Mouse (Mus musculus): ENCODE results near the gene Mindy3. TPM values are rescaled to one million over a fixed set of nuclear protein-coding genes. Genes with fewer than 3 reads are reported as not detected.

Gene Mindy3
- polyA plus RNA-seq, 1 experiment from 2014 or later = 31.7 TPM

GRCm38 (mm10) chr2:12327216-12327615, 92.1 kb downstream of the Mindy3 start:
- Histone ChIP-seq H3K9ac (no peak overlapping the region), H3K4me2 (peak overlapping the region; percentile 70), H3K4me3 (peak overlapping the region; percentile 45), H3K36me3 (no peaks in the 10 kb centered on the region), H3K4me1 (replicated peaks) (peaks cover 17% of the 10 kb centered on the region), H3K27ac (ENCODE audit: poor library complexity, severe bottlenecking) (no peak overlapping the region), H3K9me3 (replicated peaks) (no peaks in the 10 kb centered on the region), H3K27me3 (replicated peaks) (no peaks in the 10 kb centered on the region)
- 13% methylated on average over 10 of the region's 10 CpGs for WGBS
- peak; percentile 73 for ATAC-seq (ENCODE audit: insufficient number of reproducible peaks, low FRiP score)

GRCm38 (mm10) chr2:12325868-12326267, 93.4 kb downstream of the Mindy3 start:
- H3K9ac ChIP-seq = no peak overlapping the region
- no peak overlapping the region for H3K4me2 ChIP-seq
- ATAC-seq (ENCODE audit: insufficient number of reproducible peaks, low FRiP score) = no peak
- no peak overlapping the region for H3K4me3 ChIP-seq
- no peaks in the 10 kb centered on the region for H3K27me3 ChIP-seq (replicated peaks)
- no peaks in the 10 kb centered on the region for H3K9me3 ChIP-seq (replicated peaks)
- peaks cover 17% of the 10 kb centered on the region for H3K4me1 ChIP-seq (replicated peaks)
- 70% methylated on average over 2 of the region's 2 CpGs for WGBS
- no peak overlapping the region for H3K27ac ChIP-seq (ENCODE audit: poor library complexity, severe bottlenecking)
- H3K36me3 ChIP-seq = no peaks in the 10 kb centered on the region

- peak; percentile 68 for ATAC-seq (ENCODE audit: insufficient number of reproducible peaks, low FRiP score)
- no peaks in the 10 kb centered on the region for H3K36me3 ChIP-seq
- H3K27me3 ChIP-seq (replicated peaks) = no peaks in the 10 kb centered on the region
- H3K27ac ChIP-seq (ENCODE audit: poor library complexity, severe bottlenecking) = peak overlapping the region; percentile 36; the same call in 1 of the 2 replicates
- H3K4me3 ChIP-seq = no peak overlapping the region
- no peak overlapping the region for H3K9ac ChIP-seq
- WGBS = 55% methylated on average over 6 of the region's 6 CpGs
- no peaks in the 10 kb centered on the region for H3K9me3 ChIP-seq (replicated peaks)
- H3K4me1 ChIP-seq (replicated peaks) = peaks cover 17% of the 10 kb centered on the region
- no peak overlapping the region for H3K4me2 ChIP-seq
These were observed 93.9 kb downstream of the Mindy3 start for GRCm38 (mm10) chr2:12325417-12325816.

GRCm38 (mm10) chr2:12320914-12321313, 98.4 kb downstream of the Mindy3 start:
- Histone ChIP-seq H3K9me3 (replicated peaks) (no peaks in the 10 kb centered on the region), H3K27me3 (replicated peaks) (no peaks in the 10 kb centered on the region), H3K27ac (ENCODE audit: poor library complexity, severe bottlenecking) (no peak overlapping the region), H3K4me1 (replicated peaks) (0 out of 2 replicates have a peak, but pooled peaks cover 5% of the 10 kb centered on the region), H3K36me3 (no peaks in the 10 kb centered on the region), H3K4me3 (no peak overlapping the region), H3K4me2 (no peak overlapping the region), H3K9ac (no peak overlapping the region)
- WGBS = 84% methylated on average over 4 of the region's 4 CpGs
- no peak for ATAC-seq (ENCODE audit: insufficient number of reproducible peaks, low FRiP score)

GRCm38 (mm10) chr2:12318715-12319114, 100.6 kb downstream of the Mindy3 start:
- no peak overlapping the region for H3K4me2 ChIP-seq
- H3K9ac ChIP-seq = no peak overlapping the region
- 83% methylated on average over 3 of the region's 3 CpGs for WGBS
- no peak overlapping the region for H3K4me3 ChIP-seq
- H3K27ac ChIP-seq (ENCODE audit: poor library complexity, severe bottlenecking) = no peak overlapping the region
- 0 out of 2 replicates have a peak, but pooled peaks cover 5% of the 10 kb centered on the region for H3K4me1 ChIP-seq (replicated peaks)
- no peak for ATAC-seq (ENCODE audit: insufficient number of reproducible peaks, low FRiP score)
- H3K9me3 ChIP-seq (replicated peaks) = no peaks in the 10 kb centered on the region
- no peaks in the 10 kb centered on the region for H3K27me3 ChIP-seq (replicated peaks)
- no peaks in the 10 kb centered on the region for H3K36me3 ChIP-seq

GRCm38 (mm10) chr2:12318036-12318435, 101.2 kb downstream of the Mindy3 start:
- no peak overlapping the region for H3K27ac ChIP-seq (ENCODE audit: poor library complexity, severe bottlenecking)

GRCm38 (mm10) chr2:12317343-12317742, 101.9 kb downstream of the Mindy3 start:
- Histone ChIP-seq H3K36me3 (no peaks in the 10 kb centered on the region), H3K4me2 (no peak overlapping the region), H3K9ac (no peak overlapping the region), H3K9me3 (replicated peaks) (no peaks in the 10 kb centered on the region), H3K4me3 (no peak overlapping the region), H3K4me1 (replicated peaks) (0 out of 2 replicates have a peak, but pooled peaks cover 5% of the 10 kb centered on the region), H3K27ac (ENCODE audit: poor library complexity, severe bottlenecking) (no peak overlapping the region), H3K27me3 (replicated peaks) (no peaks in the 10 kb centered on the region)
- 78% methylated on average over 5 of the region's 5 CpGs for WGBS
- no peak for ATAC-seq (ENCODE audit: insufficient number of reproducible peaks, low FRiP score)

More at GRCm38 (mm10) chr2:12318036-12318435, 101.2 kb downstream of the Mindy3 start:
- Histone ChIP-seq H3K4me3 (no peak overlapping the region), H3K27me3 (replicated peaks) (no peaks in the 10 kb centered on the region), H3K4me1 (replicated peaks) (0 out of 2 replicates have a peak, but pooled peaks cover 5% of the 10 kb centered on the region), H3K36me3 (no peaks in the 10 kb centered on the region), H3K9ac (no peak overlapping the region), H3K4me2 (no peak overlapping the region), H3K9me3 (replicated peaks) (no peaks in the 10 kb centered on the region)
- ATAC-seq (ENCODE audit: insufficient number of reproducible peaks, low FRiP score) = no peak
- 90% methylated on average over 4 of the region's 4 CpGs for WGBS

GRCm38 (mm10) chr2:12316361-12316760, 102.9 kb downstream of the Mindy3 start:
- Histone ChIP-seq H3K36me3 (no peaks in the 10 kb centered on the region), H3K27ac (ENCODE audit: poor library complexity, severe bottlenecking) (no peak overlapping the region), H3K27me3 (replicated peaks) (no peaks in the 10 kb centered on the region), H3K4me3 (no peak overlapping the region), H3K4me1 (replicated peaks) (0 out of 2 replicates have a peak, but pooled peaks cover 5% of the 10 kb centered on the region), H3K9ac (no peak overlapping the region), H3K9me3 (replicated peaks) (no peaks in the 10 kb centered on the region), H3K4me2 (no peak overlapping the region)
- ATAC-seq (ENCODE audit: insufficient number of reproducible peaks, low FRiP score) = no peak
- 34% methylated on average over 7 of the region's 7 CpGs for WGBS

GRCm38 (mm10) chr2:12314028-12314427, 105.2 kb downstream of the Mindy3 start:
- 74% methylated on average over 6 of the region's 6 CpGs for WGBS
- Histone ChIP-seq H3K27ac (ENCODE audit: poor library complexity, severe bottlenecking) (no peak overlapping the region), H3K9me3 (replicated peaks) (no peaks in the 10 kb centered on the region), H3K4me2 (no peak overlapping the region), H3K27me3 (replicated peaks) (no peaks in the 10 kb centered on the region), H3K4me1 (replicated peaks) (0 out of 2 replicates have a peak, but pooled peaks cover 5% of the 10 kb centered on the region), H3K36me3 (no peaks in the 10 kb centered on the region), H3K9ac (no peak overlapping the region), H3K4me3 (no peak overlapping the region)
- no peak for ATAC-seq (ENCODE audit: insufficient number of reproducible peaks, low FRiP score)

- H3K27me3 ChIP-seq (replicated peaks) = no peaks in the 10 kb centered on the region
- H3K27ac ChIP-seq (ENCODE audit: poor library complexity, severe bottlenecking) = no peak overlapping the region
- H3K4me3 ChIP-seq = no peak overlapping the region
- no peaks in the 10 kb centered on the region for H3K36me3 ChIP-seq
- no peaks in the 10 kb centered on the region for H3K9me3 ChIP-seq (replicated peaks)
- H3K4me1 ChIP-seq (replicated peaks) = peaks cover 5% of the 10 kb centered on the region; the same call in 1 of the 2 replicates
- ATAC-seq (ENCODE audit: insufficient number of reproducible peaks, low FRiP score) = no peak
- H3K4me2 ChIP-seq = no peak overlapping the region
- no peak overlapping the region for H3K9ac ChIP-seq
These were observed 110.8 kb downstream of the Mindy3 start for GRCm38 (mm10) chr2:12308466-12308865.

GRCm38 (mm10) chr2:12307311-12307710, 112.0 kb downstream of the Mindy3 start:
- Histone ChIP-seq H3K9ac (no peak overlapping the region), H3K27ac (ENCODE audit: poor library complexity, severe bottlenecking) (no peak overlapping the region), H3K4me2 (no peak overlapping the region), H3K9me3 (replicated peaks) (no peaks in the 10 kb centered on the region), H3K36me3 (no peaks in the 10 kb centered on the region), H3K4me1 (replicated peaks) (peaks cover 5% of the 10 kb centered on the region; the same call in 1 of the 2 replicates), H3K4me3 (no peak overlapping the region), H3K27me3 (replicated peaks) (no peaks in the 10 kb centered on the region)
- ATAC-seq (ENCODE audit: insufficient number of reproducible peaks, low FRiP score) = no peak

GRCm38 (mm10) chr2:12305064-12305650, 114.1 kb downstream of the Mindy3 start:
- H3K4me3 ChIP-seq = no peak overlapping the region
- peaks cover 15% of the 10 kb centered on the region for H3K4me1 ChIP-seq (replicated peaks)
- no peak overlapping the region for H3K4me2 ChIP-seq
- H3K9me3 ChIP-seq (replicated peaks) = no peaks in the 10 kb centered on the region
- H3K36me3 ChIP-seq = no peaks in the 10 kb centered on the region
- ATAC-seq (ENCODE audit: insufficient number of reproducible peaks, low FRiP score) = no peak
- peaks cover 7% of the 10 kb centered on the region for H3K27me3 ChIP-seq (replicated peaks)
- 67% methylated on average over 9 of the region's 9 CpGs for WGBS
- no peak overlapping the region for H3K9ac ChIP-seq
- no peak overlapping the region for H3K27ac ChIP-seq (ENCODE audit: poor library complexity, severe bottlenecking)
